Mouse (Mus musculus) small intestine, adult 2 months (tissue): ENCODE data around the gene Gtf2e1.

ENCODE experiments used
- CTCF ChIP-seq: fragments of 200-500 bp; IDR thresholded peaks from 2 replicates; pipeline ENCODE4 v1.5.1; 2012; ENCODE audit warnings: low read depth, mild to moderate bottlenecking, control low read depth, inconsistent platforms, low read length, moderate library complexity, mixed read lengths; ENCODE audit not compliant: insufficient replicate concordance, insufficient read length; ENCODE audit errors: extremely low read depth
- POLR2A ChIP-seq: fragments of 200-500 bp; IDR thresholded peaks from 2 replicates; pipeline ENCODE4 v1.6.1; 2012; ENCODE audit warnings: low read depth, mild to moderate bottlenecking, control low read depth, inconsistent platforms, low read length, moderate library complexity

GRCm38 (mm10) chr16:37525121-37525520, 14.5 kb downstream of the Gtf2e1 start:
- no peak for TF ChIP-seq POLR2A
- no peak for TF ChIP-seq CTCF
